Mouse (Mus musculus): ENCODE results near the gene Pom121.
A peak's percentile ranks its signal among the peaks of the same experiment; 100 is the strongest.

Pom121 gene

DNA sequence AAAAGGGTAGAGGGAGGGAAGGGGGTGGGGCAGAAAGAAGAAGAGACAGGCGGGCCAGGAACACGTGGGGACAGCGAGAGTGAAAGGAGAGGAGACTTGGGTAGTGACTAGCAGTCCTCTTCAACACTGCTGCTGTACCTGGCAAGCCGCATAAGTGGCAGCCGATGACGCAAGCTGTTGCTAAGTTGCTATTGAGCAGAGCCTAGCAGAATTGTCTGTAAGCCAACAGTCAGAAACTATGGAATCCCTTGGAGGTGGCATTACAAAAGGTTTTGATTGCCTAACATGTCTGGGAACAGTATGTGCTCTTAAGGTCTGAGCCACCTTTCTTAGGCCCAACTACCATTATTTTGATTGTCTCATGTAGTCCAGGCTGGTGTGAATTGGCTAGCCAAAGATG, 26.0 kb downstream of the Pom121 start:
- no peak for DNase-seq

DNA sequence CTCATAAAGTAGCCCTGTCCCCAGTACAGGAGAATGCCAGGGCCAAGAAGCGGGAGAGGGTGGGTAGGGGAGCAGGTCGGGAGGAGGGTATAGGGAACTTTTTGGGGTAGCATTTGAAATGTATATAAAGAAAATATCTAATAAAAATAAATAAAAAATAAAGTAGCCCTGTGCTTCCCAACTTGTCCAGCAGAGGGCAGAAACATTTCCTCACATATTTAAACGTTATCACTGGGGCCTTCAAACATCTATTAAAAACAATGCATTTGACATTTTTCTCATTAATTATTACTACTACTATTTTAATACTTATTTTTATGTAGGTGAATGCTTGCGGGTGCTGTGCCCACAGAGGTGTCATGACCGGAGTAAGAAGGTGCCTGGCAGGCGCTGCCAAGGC, 26.5 kb downstream of the Pom121 start:
- peak in 1 of 2 experiments; percentile 41 for DNase-seq

DNA sequence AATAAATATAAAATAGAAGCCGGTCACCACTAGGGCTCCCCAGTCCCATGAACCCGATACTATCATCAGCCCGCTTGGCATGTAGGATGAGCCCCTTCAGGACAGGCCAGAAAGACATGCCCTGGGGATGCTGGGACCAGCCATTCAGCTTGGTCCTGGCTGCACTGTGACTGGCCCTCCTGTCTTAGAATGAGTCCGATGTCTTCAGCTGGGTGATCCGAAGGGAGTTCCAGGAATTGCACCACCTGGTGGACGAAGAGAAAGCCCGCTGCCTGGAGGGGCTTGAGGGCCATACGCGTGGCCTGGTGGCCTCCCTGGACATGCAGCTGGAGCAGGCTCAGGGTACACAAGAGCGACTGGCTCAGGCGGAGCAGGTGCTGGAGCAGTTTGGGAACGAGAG, 30.8 kb downstream of the Pom121 start:
- DNase-seq, result peak in 1 of 2 experiments; percentile 55

DNA sequence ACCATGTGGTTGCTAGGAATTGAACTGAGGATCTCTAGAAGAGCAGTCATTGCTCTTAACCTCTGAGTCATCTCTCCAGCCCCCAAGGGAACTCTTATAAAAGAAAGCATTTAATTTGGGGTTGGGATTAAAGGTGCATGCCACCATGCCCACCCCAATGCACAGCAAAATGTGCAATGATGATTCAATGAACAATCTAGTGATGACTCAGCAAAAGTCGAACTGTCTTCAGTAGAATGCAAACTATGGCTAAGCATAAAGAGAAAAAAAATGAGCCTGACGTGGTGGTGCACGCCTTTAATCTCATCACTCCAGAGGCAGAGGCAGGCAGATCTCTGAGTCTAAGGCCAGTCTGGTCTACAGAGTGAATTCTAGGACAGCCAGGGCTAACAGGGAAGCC, 31.8 kb downstream of the Pom121 start:
- DNase-seq, result no peak

DNA sequence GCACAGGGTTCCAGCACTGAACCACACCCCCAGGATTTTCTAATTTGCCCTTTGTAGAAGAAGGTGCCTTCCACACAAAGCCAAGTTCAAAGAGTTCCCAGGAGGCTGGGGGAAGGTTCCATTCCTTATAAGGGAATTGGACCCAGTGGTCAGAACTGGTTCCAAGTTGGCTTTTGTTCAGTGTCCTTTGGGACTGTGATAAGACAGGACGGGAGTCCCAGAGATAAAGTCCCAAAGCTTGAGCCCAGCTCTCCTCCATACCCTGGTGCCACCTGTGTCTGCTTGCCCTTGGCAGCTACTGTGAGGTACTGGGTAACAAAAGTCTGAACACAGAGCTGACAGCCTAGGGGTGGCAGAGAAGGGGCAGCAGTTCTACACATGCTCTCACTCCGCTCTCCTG, 34.6 kb downstream of the Pom121 start:
- no peak for DNase-seq

DNA sequence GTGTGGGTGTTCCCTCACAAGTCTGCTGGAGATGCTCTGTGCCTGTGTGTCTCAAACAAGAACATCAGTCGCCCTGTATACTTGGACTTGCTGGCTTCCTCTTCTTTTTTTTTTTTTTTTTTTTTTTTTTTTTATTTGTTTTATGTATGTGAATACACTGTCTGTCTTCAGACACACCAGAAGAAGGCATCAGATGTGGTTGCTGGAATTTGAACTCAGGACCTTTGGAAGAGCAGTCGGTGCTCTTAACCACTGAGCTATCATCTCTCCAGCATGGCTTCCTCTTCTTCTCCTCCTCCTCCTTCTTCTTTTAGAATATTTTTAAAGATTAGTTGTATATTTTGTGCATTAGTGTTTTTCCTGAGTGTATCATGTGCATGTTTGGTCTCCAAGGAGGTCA, 36.8 kb downstream of the Pom121 start:
- no peak for DNase-seq

DNA sequence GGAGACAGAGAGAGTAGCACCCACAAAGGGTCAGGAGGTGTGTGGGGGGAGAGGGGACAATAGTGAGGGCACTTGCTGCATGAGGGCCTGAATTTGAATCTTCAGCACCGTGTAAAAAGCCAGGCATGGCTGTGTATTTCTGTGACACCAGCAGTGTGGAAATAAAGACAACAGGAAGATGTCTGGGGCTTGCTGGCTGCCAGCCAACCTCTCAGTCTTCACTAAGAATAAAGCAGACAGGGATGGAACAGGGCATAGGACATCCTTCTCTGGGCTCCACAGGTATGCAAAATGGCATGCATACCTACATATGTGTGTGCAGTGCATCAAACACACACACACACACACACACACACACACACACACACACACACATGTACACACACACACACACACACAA, 38.3 kb downstream of the Pom121 start:
- no peak for DNase-seq

DNA sequence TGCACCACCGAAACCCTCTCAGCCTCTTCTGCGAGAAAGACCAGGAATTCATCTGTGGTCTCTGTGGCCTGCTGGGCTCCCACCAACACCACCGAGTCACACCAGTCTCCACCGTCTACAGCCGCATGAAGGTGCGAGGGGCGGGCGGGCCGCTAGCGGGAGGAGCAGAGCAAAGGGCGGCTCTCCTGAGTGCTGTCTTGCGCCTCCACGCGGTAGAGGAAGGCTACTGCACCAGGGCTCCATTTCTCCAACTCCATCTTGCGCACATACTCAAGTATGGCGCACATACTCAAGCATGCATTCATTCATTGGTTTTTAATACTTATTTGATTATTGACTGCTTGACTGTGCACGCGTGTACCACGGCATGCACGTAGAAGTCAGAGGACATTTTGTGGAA, 40.8 kb downstream of the Pom121 start:
- DNase-seq, result peak in 1 of 2 experiments; percentile 44

DNA sequence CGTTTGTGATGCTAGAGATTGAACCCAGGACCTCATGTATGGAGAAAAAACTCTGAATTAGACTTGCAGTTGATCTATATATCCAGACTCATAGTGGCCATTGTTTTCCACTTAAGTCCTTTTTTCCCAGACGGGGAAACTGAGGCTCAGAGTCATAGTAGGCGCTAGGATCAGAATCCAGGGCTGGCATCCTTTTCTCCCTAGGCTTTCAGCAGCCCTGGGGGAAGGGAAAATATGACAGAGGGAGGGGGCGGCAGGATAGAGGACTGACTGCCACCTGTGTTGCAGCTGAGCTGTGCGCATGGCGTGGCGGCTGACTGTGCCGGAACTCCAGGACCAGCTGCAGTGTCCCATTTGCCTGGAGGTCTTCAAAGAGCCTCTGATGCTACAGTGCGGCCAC, 41.4 kb downstream of the Pom121 start, which contains the start of gene Trim50:
Gene Trim50, plus strand, starts transcription at position 301 of the 400 bp plus-strand sequence.
- DNase-seq, result no peak

DNA sequence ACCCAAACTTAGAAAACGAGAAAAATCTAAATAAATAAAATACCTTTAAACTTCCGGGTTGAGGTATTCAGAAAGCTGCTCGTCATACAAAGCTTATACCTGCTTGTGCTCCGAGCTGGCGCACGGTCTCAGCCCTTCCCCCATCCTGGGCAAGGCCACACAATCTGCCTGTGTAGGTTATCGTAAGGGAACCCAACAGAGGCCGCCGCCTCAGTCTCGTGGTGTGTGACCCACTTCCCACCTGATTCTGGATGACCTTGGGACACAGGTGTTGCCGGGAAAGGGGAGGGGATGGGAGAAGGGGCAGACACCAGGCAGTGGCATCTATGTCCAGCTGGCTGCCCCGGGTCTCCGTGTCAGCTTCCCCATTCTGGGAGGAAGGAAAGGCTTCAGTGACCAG, 42.7 kb downstream of the Pom121 start:
- no peak for DNase-seq

DNA sequence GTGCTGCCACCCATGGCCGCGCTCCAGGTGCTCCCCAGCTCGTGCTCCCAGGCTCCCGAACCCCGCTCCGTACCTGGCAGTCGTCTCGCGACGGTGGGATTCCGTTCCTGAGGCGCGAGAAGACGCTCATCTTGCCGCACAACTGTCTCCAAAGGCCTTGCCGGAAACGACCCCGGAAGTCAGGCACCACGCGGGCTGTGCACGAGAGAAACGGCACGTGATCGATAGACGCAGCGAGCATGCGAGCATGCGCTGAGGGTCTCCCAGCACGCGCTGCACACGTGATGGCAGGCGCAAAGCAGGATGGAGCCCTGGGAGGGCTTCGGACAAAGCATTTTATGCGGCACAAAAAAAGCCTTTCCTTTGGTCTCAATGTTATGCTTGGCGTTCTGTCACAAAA, 44.5 kb downstream of the Pom121 start, which contains the start of gene Fkbp6:
Gene Fkbp6, minus strand, starts transcription at position 183 of the 400 bp plus-strand sequence.
- no peak for DNase-seq

DNA sequence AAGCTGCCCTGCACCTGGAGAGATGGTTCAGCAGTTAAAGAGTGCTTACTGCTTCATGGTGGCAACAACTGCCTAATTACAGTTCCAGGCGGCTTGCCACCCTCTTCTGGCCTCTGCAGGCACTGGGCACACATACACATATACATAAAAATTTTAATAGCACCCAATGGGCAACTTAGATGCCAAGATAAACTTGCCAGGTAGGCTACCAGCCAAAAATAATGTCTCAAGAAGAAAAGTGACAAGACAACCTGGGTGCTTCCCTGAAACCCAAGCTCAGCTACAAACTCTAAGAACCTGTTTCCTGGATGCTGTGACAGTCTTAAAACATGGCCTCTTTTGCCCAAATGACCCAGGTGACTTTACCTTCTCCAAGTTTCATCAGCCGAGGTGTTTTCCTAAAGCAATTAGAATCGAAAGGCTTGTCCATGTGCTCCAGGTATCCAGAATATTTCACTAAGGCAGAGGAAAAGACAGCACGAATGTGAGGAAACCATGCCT, 46.8 kb downstream of the Pom121 start:
- DNase-seq, result no peak

DNA sequence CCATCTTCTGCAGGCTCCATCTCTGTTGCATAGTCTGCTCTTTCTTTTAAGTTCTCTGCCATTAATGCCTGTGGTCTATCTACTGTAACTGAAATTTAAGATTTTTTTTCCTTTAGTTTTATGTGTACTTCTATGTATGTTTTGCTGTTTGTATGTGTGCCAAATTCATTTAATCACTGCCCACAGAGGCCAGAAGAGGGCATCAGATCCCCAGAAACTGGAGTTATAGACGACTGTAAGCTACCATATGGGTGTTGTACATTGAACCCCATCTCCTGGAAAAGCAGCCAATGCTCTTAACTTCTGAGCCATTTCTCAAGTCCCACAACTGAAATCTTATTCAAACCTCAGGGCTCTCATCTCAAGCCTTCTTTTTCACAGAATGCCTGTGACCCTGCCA, 47.9 kb downstream of the Pom121 start:
- DNase-seq, result peak in 1 of 2 experiments; percentile 7

DNA sequence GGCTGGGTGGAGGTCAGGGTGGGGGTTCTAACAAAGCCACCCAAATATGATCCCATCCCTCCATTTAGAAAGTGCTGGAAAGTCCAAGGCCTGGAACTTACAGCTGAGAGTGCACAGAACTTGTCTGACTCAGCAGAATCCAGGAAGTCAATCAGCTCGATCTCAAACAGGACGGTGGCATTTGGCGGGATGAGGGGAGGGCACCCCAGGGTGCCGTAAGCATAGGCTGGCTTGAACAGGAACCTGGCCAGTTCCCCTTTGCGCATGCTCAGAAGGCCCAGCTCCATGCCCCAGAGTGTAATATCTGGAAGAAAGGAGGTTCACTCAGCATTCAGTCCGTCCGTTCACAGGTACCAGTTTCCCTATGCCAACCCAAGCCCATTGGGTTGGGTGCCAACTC, 48.4 kb downstream of the Pom121 start:
- DNase-seq, result no peak

DNA sequence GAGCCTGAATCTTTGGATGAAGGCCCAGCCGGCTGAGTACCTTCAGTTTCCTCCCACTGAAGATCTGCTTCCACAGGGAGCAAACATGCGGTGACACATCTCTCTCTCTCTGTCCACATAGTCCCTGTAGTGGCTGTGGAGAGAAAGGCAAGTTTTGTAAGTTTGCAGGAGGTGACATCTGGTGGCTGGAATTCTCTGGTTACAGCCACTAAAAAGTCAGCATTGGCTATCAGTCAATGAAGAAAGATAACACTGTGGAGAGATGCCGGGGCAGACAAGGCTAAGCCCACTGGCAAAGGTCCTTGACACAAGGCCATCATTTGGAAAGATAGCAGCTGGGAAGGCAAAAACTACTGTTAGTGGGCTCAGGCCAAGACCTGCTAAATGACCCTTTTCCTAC, 56.8 kb downstream of the Pom121 start:
- no peak for DNase-seq

DNA sequence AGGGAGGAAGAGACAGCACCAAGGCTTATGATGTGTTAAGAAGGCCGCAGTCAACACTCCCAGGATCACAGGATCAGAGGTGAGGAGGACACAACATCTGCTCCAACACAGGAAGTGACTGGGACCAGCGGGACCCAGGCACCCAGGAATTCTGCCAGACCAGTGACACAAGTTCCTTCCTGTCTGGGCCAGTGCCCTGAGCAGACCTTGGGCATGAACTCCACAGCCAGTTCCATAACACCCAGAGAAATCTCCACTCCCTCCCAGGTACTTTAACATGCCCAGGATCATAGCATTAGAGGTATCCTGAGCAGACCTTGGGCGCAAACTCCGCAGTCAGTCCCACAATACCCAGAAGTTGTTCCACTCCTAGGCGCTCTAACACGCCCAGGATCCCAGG, 63.2 kb downstream of the Pom121 start:
- no peak for DNase-seq

DNA sequence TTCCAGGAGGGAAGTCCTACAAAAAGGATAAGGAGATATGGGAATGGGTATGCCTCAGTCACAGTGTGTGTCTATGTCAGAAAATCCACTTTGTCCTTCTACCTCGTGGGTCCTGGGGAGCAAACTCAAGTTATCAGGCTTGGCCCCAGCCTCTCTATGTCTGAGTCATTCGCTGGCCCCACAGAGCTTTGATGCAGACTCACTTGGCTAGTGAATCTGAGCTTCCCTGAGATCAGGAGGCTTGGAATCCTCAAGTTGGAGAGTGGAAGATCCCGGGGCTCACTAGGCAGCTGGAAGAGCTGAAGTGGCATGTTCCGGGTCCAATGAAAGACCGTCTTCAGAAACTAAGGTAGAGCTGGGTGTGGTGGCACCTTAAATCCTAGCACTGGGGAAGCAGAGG, 64.1 kb downstream of the Pom121 start:
- DNase-seq, result no peak

DNA sequence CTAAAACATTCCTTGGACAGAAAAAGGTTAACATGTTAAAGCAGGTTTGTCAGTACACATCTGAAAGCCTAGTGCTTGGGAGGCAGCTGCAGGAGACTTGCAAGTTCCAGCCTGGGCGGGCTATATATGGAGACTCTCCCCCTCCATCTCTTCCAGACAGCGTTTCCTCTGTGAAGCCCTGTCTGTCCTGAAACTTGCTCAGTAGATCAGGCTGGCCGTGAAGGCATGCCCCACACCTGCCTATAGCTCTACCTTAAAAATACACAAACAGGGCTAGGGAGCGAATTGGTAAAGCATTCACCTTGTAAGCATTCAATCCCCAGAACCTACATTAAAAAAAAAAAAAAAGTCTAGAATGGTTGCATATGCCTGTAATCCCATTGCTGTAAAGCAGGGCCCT, 64.9 kb downstream of the Pom121 start:
- no peak for DNase-seq
